In the genomic region with DNA sequence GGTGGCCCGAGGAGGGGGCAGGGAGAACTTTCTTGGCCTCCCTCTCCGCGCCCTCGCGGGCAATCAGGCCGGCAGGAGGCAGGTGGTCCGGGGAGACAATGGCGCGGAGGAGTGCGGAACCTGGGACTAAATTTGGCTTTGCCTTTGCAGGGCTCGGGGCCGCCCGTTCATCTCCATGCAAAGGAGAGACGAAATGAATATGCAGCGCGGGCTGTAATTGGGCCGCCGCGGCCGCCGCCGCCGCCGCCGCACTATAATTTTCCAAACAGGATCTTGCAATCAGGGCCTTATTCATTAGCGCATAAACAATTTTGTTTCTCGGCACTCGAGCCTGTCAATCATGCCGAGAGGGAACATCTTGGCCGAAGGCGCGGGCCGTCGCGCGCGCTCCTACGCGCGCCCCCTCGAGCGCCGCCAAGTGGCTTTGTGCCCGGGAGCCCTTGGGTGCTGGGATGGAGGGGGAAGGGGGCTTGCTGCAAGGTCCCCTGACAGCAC, we compare ENCODE assay signal across 9 mouse cellular contexts. TPM values are rescaled to one million over a fixed set of nuclear protein-coding genes. Genes with fewer than 3 reads are reported as not detected.
DNase-seq lines count a peak whose midpoint lies in the region; ATAC-seq and TF ChIP-seq lines count a peak whose summit lies in the region.
"Had no signal": no experiment of that assay in that cellular context is flagged by ENCODE, and none has a peak within 500 bp of the region (broad histone marks: within the 10 kb centered on the region; RNA-seq: fewer than 3 reads in every experiment).

No protein-coding gene starts in this region.

- H3K27ac ChIP-seq in forebrain, embryonic 15.5 days (replicated peaks), result peak overlapping the region; percentile 86
- H3K27ac ChIP-seq in lung, postnatal 0 days (ENCODE audit: low read length), result no peak overlapping the region

- TF ChIP-seq EP300 in lung, postnatal 0 days (IDR thresholded peaks at IDR 0.05), result 0 out of 2 replicates have a peak, but pooled peaks have one; percentile 10

- peak overlapping the region; percentile 86 for H3K4me2 ChIP-seq in forebrain, embryonic 15.5 days (replicated peaks)
- peak overlapping the region; percentile 68 for H3K4me2 ChIP-seq in lung, postnatal 0 days (replicated peaks; ENCODE audit: low read depth, low read length)

- ATAC-seq in forebrain, embryonic 15.5 days (replicated peaks), result peak; percentile 54
- no peak for ATAC-seq in lung, postnatal 0 days

- DNase-seq in adrenal gland, postnatal 10 days, result peak; percentile 30
- no peak for DNase-seq in adrenal gland, adult 18-20 months (ENCODE audit: low spot score in 2 of 2)
- peak; percentile 16 for DNase-seq in 3134 (ENCODE audit: extremely low read depth, insufficient read length, low spot score)
- peak; percentile 38 for DNase-seq in layer of hippocampus, adult 9-11 months
- peak; percentile 29 for DNase-seq in lung, postnatal 0 days (ENCODE audit: low spot score)
- DNase-seq in right cerebral cortex, postnatal 36 days (ENCODE audit: low spot score in 2 of 2), result peak; percentile 50 to 52
- no peak for DNase-seq in urinary bladder, adult 18-20 months (ENCODE audit: low spot score in 2 of 2)

- H3K27me3 ChIP-seq in forebrain, embryonic 15.5 days, result peaks cover 11% of the 10 kb centered on the region; the same call in 1 of the 2 replicates
- peaks cover 3% of the 10 kb centered on the region; the same call in 1 of the 2 replicates for H3K27me3 ChIP-seq in lung, postnatal 0 days (replicated peaks; ENCODE audit: insufficient read depth, low read length)

- peak overlapping the region; percentile 47 for H3K4me3 ChIP-seq in forebrain, embryonic 15.5 days
- peak overlapping the region; percentile 30 for H3K4me3 ChIP-seq in lung, postnatal 0 days (ENCODE audit: low read depth, low read length)

- TF ChIP-seq CTCF in lung, postnatal 0 days (IDR thresholded peaks at IDR 0.05), result peak; percentile 44

- under 1% methylated on average over 43 of the region's 44 CpGs for WGBS in forebrain, embryonic 15.5 days
- under 1% methylated on average over 39 of the region's 44 CpGs for WGBS in lung, postnatal 0 days

- no peaks in the 10 kb centered on the region for H3K9me3 ChIP-seq in forebrain, embryonic 15.5 days
- no peaks in the 10 kb centered on the region for H3K9me3 ChIP-seq in lung, postnatal 0 days (ENCODE audit: low read length)

- no peaks in the 10 kb centered on the region for H3K36me3 ChIP-seq in forebrain, embryonic 15.5 days
- H3K36me3 ChIP-seq in lung, postnatal 0 days (ENCODE audit: insufficient read depth, low read length), result no peaks in the 10 kb centered on the region

- peak overlapping the region; percentile 53 for H3K9ac ChIP-seq in forebrain, embryonic 15.5 days (replicated peaks)
- no peak overlapping the region for H3K9ac ChIP-seq in lung, postnatal 0 days (replicated peaks; ENCODE audit: low read depth)

- H3K4me1 ChIP-seq in forebrain, embryonic 15.5 days, result peaks cover 17% of the 10 kb centered on the region
- peaks cover 7% of the 10 kb centered on the region for H3K4me1 ChIP-seq in lung, postnatal 0 days (ENCODE audit: insufficient read depth, low read depth, low read length)

RNA-seq across cellular contexts. Expression of gene Ttll11, which starts 31.7 kb away (rescaled TPM):
- total RNA-seq in adrenal gland, postnatal 10 days (2021), result 1 to 10 TPM in 1 of 2 experiments, under 1 TPM in 1; 0.84 to 2.2 TPM
- total RNA-seq in adrenal gland, adult 18-20 months (2021), result 1 to 10 TPM; 2.2 to 5.7 TPM
- polyA plus RNA-seq in forebrain, embryonic 15.5 days (2015; fragmentation: Nextera tagmentation; extraction: Ambion mirVana), result 2.7 and 3.0 TPM in 2 replicates
- 1.7 and 2.1 TPM in 2 replicates for polyA plus RNA-seq in lung, postnatal 0 days (2015; fragmentation: Nextera tagmentation; extraction: Ambion mirVana)

RNA-seq across cellular contexts. Expression of gene Ndufa8, which starts 37.8 kb away (rescaled TPM):
- total RNA-seq in adrenal gland, postnatal 10 days (2021), result 100 to 1,000 TPM; 419 to 460 TPM
- 100 to 1,000 TPM; 208 to 312 TPM for total RNA-seq in adrenal gland, adult 18-20 months (2021)
- 259 and 263 TPM in 2 replicates for polyA plus RNA-seq in forebrain, embryonic 15.5 days (2015; fragmentation: Nextera tagmentation; extraction: Ambion mirVana)
- polyA plus RNA-seq in lung, postnatal 0 days (2015; fragmentation: Nextera tagmentation; extraction: Ambion mirVana), result 202 and 228 TPM in 2 replicates

RNA-seq across cellular contexts. Expression of gene Morn5, which starts 37.9 kb away (rescaled TPM):
- not detected for total RNA-seq in adrenal gland, postnatal 10 days (2021)
- under 1 TPM; 0.46 to 0.61 TPM for total RNA-seq in adrenal gland, adult 18-20 months (2021)
- 1.7 and 2.5 TPM in 2 replicates for polyA plus RNA-seq in forebrain, embryonic 15.5 days (2015; fragmentation: Nextera tagmentation; extraction: Ambion mirVana)
- polyA plus RNA-seq in lung, postnatal 0 days (2015; fragmentation: Nextera tagmentation; extraction: Ambion mirVana), result 5.3 and 6.7 TPM in 2 replicates
- total RNA-seq: neutrophil, adult 5-6 weeks had no signal

Comparison
In these comparisons a context has a peak if more than half of its experiments do, and no peak if none do; other contexts are left out.
1. DNase-seq: peak in adrenal gland, postnatal 10 days (single experiment), 3134 (single experiment), layer of hippocampus, adult 9-11 months (single experiment), lung, postnatal 0 days (single experiment) and right cerebral cortex, postnatal 36 days (2 of 2); none in adrenal gland, adult 18-20 months (0 of 2) and urinary bladder, adult 18-20 months (0 of 2).